Mouse (Mus musculus) kidney, adult 2 months (tissue): ENCODE measurements at regions not wholly inside any gene's neighbourhood (a gene's known extent, or its start where the extent isn't known, plus 50 kb on each side); places are given as distances from the start of the nearest gene placed in this dataset.

Experiments used
- CTCF ChIP-seq: fragments of 200-500 bp; conservative IDR thresholded peaks from 2 replicates; pipeline ENCODE4 v1.5.1; 2011; ENCODE audit warnings: low read depth, mild to moderate bottlenecking, control low read depth, low read length, moderate library complexity, mixed read lengths; ENCODE audit not compliant: insufficient read depth, insufficient read length
- POLR2A ChIP-seq: fragments of 200-500 bp; IDR thresholded peaks from one replicate; pipeline ENCODE4 v1.6.1; 2011; ENCODE audit warnings: low read depth, low read length, control low read depth

DNA sequence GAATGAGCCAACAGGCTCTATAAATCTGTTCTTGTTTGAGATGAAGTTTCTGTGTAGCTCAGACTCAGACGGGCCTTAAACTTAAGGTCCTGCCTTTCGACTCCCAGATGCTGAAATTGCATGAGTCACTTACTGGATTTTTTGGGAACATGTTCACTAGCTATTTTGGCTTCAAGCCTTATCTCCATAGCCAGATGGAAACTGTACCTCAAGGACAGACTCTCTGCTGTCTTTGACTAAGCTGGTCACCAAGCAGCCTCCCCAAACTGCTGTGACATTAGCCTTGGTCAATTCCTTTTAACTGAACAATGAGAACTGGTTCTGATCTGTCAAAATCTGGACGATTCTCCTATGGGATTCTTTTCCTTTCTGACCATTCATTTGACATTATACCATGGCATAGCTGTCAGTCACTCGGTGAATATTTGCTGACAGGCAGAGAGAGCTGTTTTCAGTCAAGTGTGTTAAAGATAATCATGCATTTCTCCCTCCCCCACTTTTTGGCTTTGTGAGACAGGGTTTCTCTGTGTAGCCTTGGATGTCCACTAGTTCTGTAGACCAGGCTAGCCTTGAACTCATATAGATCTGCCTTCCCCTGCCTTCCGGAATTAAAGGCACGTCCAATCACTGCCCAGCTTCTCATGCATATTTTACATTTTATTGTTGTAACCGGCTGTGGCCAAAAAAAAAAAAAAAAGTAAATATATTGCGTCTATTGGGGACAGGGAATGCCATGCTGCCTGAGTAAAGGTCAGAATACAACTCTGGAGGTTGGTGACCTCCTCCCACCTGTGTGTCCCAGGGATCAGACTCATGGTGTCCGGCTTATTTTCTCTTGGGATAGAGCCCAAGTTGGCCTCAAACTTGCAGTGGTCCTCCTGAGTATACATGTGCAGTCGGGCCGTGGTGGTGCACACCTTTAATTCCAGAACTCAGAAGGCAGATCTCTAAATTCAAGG lies 57.9 kb upstream of the Hdhd5 start:
- TF ChIP-seq CTCF = no peak
- TF ChIP-seq POLR2A = no peak
